Comparison of ENCODE assay signal across 2 mouse cellular contexts in the genomic region with DNA sequence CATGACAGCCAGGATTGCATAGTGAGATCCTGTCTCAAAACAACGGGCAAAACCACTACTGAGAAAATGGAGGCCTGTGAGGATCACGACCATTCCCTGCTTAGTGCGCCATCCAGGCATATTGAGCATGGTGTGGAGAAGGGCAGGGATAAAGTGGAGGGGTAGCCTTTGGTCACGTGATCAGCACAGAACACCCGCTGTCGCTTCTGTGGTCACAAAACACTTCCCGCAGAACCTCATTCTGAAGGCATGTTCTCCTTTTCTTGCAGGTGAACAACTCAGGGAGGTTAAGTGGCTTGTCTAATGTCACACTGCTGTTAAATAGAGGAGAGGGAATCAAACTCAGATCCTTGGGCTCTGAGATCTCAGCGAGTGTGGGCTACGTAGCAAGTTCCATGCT.
TF ChIP-seq lines count a peak whose summit lies in the region.

No protein-coding gene starts in this region.

TF ChIP-seq in C2C12, 6 proteins besides CTCF, POLR2A, EP300 and RAD21 (continued from another document):
- no peak for TF ChIP-seq FOSL1 (IDR thresholded peaks at IDR 0.05; ENCODE audit: insufficient read depth, low read length, poor library complexity, severe bottlenecking)

TF ChIP-seq in myocyte, 11 proteins besides CTCF, POLR2A, EP300 and RAD21 (continued from another document):
- TF ChIP-seq MYOG (IDR thresholded peaks at IDR 0.05; ENCODE audit: control insufficient read depth in 1 of 3, insufficient read depth in 1 of 3, insufficient read length in 2 of 3, low read depth in 2 of 3) (peak in 1 of 3 experiments; percentile 52), USF1 (IDR thresholded peaks at IDR 0.05; ENCODE audit: low read depth) (peak; percentile 56), SRF (IDR thresholded peaks at IDR 0.05; ENCODE audit: control insufficient read depth, insufficient read length, low read depth) (no peak)
